ENCODE assay signal across 7 mouse cellular contexts in the genomic region with DNA sequence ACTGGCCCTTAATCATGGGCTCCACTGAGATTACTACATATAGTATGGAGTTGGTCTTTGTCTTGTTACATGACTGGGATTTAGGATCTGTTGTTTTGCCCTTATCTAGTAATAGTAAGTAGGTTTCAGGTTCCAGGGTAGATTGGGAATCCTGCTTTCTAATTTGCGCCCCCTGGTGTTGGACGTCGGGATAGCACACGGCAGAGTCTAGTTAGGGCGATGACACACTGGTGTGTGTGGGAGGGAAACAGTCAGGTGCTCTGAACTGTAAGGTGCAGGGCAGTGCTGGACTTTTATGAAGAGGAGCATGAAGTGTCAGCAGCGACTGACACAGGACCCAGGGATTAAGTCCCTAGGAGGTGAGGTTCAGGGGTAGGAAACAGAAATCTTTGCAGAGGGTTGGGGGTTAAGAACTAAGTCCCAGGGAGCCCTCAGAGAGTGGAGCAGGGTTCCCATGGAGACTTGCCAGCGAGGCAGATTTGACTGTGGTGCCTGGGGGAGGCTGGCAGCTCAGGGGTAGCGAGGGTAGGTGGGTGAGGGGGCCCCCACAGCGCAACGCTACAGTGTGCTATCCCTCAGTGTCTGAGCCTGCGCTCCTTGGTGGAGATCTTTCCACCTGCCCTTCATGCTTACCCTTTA.
DNase-seq lines count a peak whose midpoint lies in the region; ATAC-seq and TF ChIP-seq lines count a peak whose summit lies in the region.

No protein-coding gene starts in this region.

- peak; percentile 56 for DNase-seq in ES-E14 (ENCODE audit: low read depth, low spot score)
- peak; percentile 19 for DNase-seq in adrenal gland, adult 8-10 months
- DNase-seq in embryo, embryonic 10.5 days (ENCODE audit: low spot score): peak; percentile 74
- DNase-seq in heart, postnatal 0 days (ENCODE audit: low spot score): no peak
- DNase-seq in layer of hippocampus, adult 9-10 months (ENCODE audit: low spot score): peak; percentile 61
- peak; percentile 48 for DNase-seq in lung, postnatal 14 days
- peak; percentile 67 to 84 for DNase-seq in right cerebral cortex, postnatal 10 days (ENCODE audit: low spot score in 2 of 2)

- TF ChIP-seq CTCF in heart, postnatal 0 days (IDR thresholded peaks at IDR 0.05; ENCODE audit: low read depth): peak; percentile 73

- H3K27ac ChIP-seq in ES-E14 (ENCODE audit: insufficient read depth, low read depth, low read length, poor library complexity, severe bottlenecking): no peak overlapping the region
- no peak overlapping the region for H3K27ac ChIP-seq in heart, postnatal 0 days (ENCODE audit: low read depth)

- no peaks in the 10 kb centered on the region for H3K4me1 ChIP-seq in ES-E14 (ENCODE audit: control insufficient read depth in 2 of 2, insufficient read depth in 2 of 2, low read length in 2 of 2, poor library complexity in 1 of 2)
- H3K4me1 ChIP-seq in heart, postnatal 0 days (ENCODE audit: control insufficient read depth, insufficient read depth): 0 out of 2 replicates have a peak, but pooled peaks cover 4% of the 10 kb centered on the region

- WGBS in heart, postnatal 0 days: 30% methylated on average over 11 of the region's 11 CpGs

- no peak overlapping the region for H3K4me2 ChIP-seq in heart, postnatal 0 days (ENCODE audit: low read depth, low read length)

- ATAC-seq in heart, postnatal 0 days (ENCODE audit: insufficient read depth, low read depth): no peak

- no peak overlapping the region for H3K4me3 ChIP-seq in ES-E14 (ENCODE audit: insufficient read depth in 1 of 2, low read depth in 1 of 2, low read length in 2 of 2, poor library complexity in 1 of 2, severe bottlenecking in 1 of 2)
- no peak overlapping the region for H3K4me3 ChIP-seq in heart, postnatal 0 days (ENCODE audit: low read depth, low read length)

- in situ Hi-C loops in ES-E14 (cut with MboI; ENCODE audit: low sequenced_read_pairs in 2 of 2, unreplicated experiment in 2 of 2): no loop called here

- no peaks in the 10 kb centered on the region for H3K27me3 ChIP-seq in heart, postnatal 0 days (ENCODE audit: control insufficient read depth, insufficient read depth, low read length)

- H3K9ac ChIP-seq in ES-E14 (ENCODE audit: insufficient read depth, low read depth, low read length, poor library complexity, severe bottlenecking): no peak overlapping the region
- H3K9ac ChIP-seq in heart, postnatal 0 days (replicated peaks; ENCODE audit: low read depth, low read length): no peak overlapping the region

- no peaks in the 10 kb centered on the region for H3K36me3 ChIP-seq in ES-E14 (ENCODE audit: control insufficient read depth, insufficient read depth, low read length, poor library complexity, severe bottlenecking)
- H3K36me3 ChIP-seq in heart, postnatal 0 days (replicated peaks; ENCODE audit: control insufficient read depth, insufficient read depth, low read length): no peaks in the 10 kb centered on the region

- no peaks in the 10 kb centered on the region for H3K9me3 ChIP-seq in ES-E14 (ENCODE audit: control insufficient read depth, insufficient read depth, low read depth, low read length)
- H3K9me3 ChIP-seq in heart, postnatal 0 days (replicated peaks; ENCODE audit: control insufficient read depth, low read length): no peaks in the 10 kb centered on the region

- TF ChIP-seq EP300 in heart, postnatal 0 days (IDR thresholded peaks at IDR 0.05; ENCODE audit: low read depth): no peak

TF ChIP-seq in ES-E14, 5 proteins besides CTCF, POLR2A, EP300 and RAD21:
- TF ChIP-seq ZC3H11A (IDR thresholded peaks at IDR 0.05; ENCODE audit: borderline replicate concordance, low read depth, low read length): no peak; the same call in 1 of the 2 replicates
- no peak for TF ChIP-seq MAFK (IDR thresholded peaks at IDR 0.05; ENCODE audit: insufficient read depth, low read depth, low read length)
- TF ChIP-seq ZNF384 (IDR thresholded peaks at IDR 0.05; ENCODE audit: low read depth, low read length): no peak
- no peak for TF ChIP-seq HCFC1 (IDR thresholded peaks at IDR 0.05; ENCODE audit: borderline replicate concordance, insufficient read depth, low read length)
- TF ChIP-seq CHD2 (IDR thresholded peaks at IDR 0.05; ENCODE audit: low read depth, low read length): no peak
TF ChIP-seq in ES-E14: peak in this region for 0.
